Mouse (Mus musculus) liver, embryonic 16.5 days (tissue): ENCODE data around the gene Prr5l. TPM values are rescaled to one million over a fixed set of nuclear protein-coding genes. Genes with fewer than 3 reads are reported as not detected.

Experiments
- ATAC-seq: fragments of 200-750 bp; cut with Nextera tagmentation; 2 replicates; pipeline ENCODE4 v1.8.0; 2017; ENCODE audit warnings: low read depth, mild to moderate bottlenecking, moderate number of reproducible peaks, moderate library complexity
- H3K27ac ChIP-seq: fragments of 300-500 bp; sonication (generic); 2 replicates; pipeline ENCODE4 v1.5.1; 2014; ENCODE audit warnings: mild to moderate bottlenecking, low read length
- H3K27me3 ChIP-seq: fragments of 300-500 bp; sonication (generic); 2 replicates; pipeline ENCODE4 v1.6.1; 2014; ENCODE audit warnings: low read depth, low read length, mixed read lengths; ENCODE audit not compliant: control insufficient read depth, insufficient read depth
- H3K36me3 ChIP-seq: fragments of 300-500 bp; sonication (generic); 2 replicates; pipeline ENCODE4 v1.6.1; 2014; ENCODE audit warnings: mild to moderate bottlenecking; ENCODE audit not compliant: control insufficient read depth, insufficient read depth
- H3K4me1 ChIP-seq: fragments of 300-500 bp; sonication (generic); 2 replicates; pipeline ENCODE4 v1.6.1; 2014; ENCODE audit warnings: low read depth, low read length, mixed read lengths; ENCODE audit not compliant: control insufficient read depth
- H3K4me2 ChIP-seq: fragments of 300-500 bp; sonication (generic); 2 replicates; pipeline ENCODE4 v1.6.1; 2014; ENCODE audit warnings: low read depth, low read length, mixed read lengths
- H3K4me3 ChIP-seq: fragments of 300-500 bp; sonication (generic); 2 replicates; pipeline ENCODE4 v1.5.1; 2014; ENCODE audit warnings: low read depth, mild to moderate bottlenecking, low read length
- H3K9ac ChIP-seq: fragments of 300-500 bp; sonication (generic); 2 replicates; pipeline ENCODE4 v1.6.1; 2014; ENCODE audit warnings: low read depth, low read length
- H3K9me3 ChIP-seq: fragments of 300-500 bp; sonication (generic); replicated peaks from 2 replicates; pipeline ENCODE4 v1.6.1; 2016; ENCODE audit warnings: low read length; ENCODE audit not compliant: control insufficient read depth
- WGBS: fragments of 180-500 bp; shearing (Covaris S2); extraction: QIAGEN DNeasy Blood & Tissue Kit; methylation state at CpG from one replicate; pipeline ENCODE4 v1.1.7; 2014; ENCODE audit not compliant: insufficient replicate concordance; 5-methylcytosine and 5-hydroxymethylcytosine counted together
- polyA plus RNA-seq: library from polyadenylated mRNA; unstranded; fragments of >200 nt; fragmentation: Nextera tagmentation; extraction: Ambion mirVana; gene quantifications from 2 replicates; pipeline ENCODE4 v1.2.1, GENCODE M21; 2015

Gene Prr5l
- polyA plus RNA-seq, 1 experiment from 2014 or later: 5.4 TPM

DNA sequence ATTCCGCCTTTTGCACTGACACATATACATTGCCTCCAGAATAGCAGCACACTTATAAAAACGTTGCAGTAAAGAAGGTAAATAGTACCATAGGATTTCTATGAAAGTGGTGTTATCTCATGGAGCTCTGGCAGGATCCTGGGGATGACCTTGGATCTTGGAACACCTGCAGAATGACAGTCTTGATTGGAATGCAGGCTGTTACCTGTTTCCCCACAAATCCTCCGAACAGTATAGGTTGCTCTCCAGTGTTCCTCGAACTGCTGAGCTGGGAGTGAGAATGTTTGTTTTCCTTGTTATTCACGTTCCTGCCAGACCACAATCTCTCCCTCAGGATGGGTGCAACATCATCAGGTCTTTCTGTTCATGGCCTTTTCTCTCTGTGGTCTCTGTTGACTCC is 75.1 kb downstream of the Prr5l start:
- no peak overlapping the region for H3K9ac ChIP-seq
- H3K27me3 ChIP-seq: no peaks in the 10 kb centered on the region
- no peak overlapping the region for H3K27ac ChIP-seq
- H3K4me2 ChIP-seq: no peak overlapping the region
- no peak for ATAC-seq
- H3K9me3 ChIP-seq: no peaks in the 10 kb centered on the region
- H3K36me3 ChIP-seq: no peaks in the 10 kb centered on the region
- WGBS: 48% methylated on average over 5 of the region's 5 CpGs
- H3K4me1 ChIP-seq: no peaks in the 10 kb centered on the region
- H3K4me3 ChIP-seq: no peak overlapping the region

DNA sequence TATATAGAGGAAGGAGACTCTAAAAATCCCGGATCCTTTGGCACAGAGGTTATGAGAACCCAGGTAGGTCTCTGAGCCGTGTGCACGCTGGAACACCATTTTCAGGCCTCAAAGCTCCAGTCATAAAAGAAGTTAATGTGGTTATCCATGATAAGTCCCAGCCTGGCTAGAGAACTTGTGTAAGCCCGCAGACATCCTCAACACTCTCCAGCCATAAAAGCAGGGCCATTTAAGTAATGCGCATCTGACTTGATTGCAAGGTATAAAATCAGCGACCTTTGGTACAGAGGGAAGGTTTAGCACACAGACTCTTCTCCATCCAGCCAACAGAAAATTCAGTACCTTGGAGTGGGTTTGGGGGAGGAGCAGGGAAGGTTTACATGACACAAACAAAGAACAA is 80.6 kb downstream of the Prr5l start:
- no peaks in the 10 kb centered on the region for H3K4me1 ChIP-seq
- H3K27me3 ChIP-seq: peaks cover 11% of the 10 kb centered on the region
- H3K4me3 ChIP-seq: no peak overlapping the region
- no peak overlapping the region for H3K27ac ChIP-seq
- H3K9me3 ChIP-seq: no peaks in the 10 kb centered on the region
- no peak for ATAC-seq
- H3K4me2 ChIP-seq: no peak overlapping the region
- no peak overlapping the region for H3K9ac ChIP-seq
- 69% methylated on average over 6 of the region's 6 CpGs for WGBS
- no peaks in the 10 kb centered on the region for H3K36me3 ChIP-seq

DNA sequence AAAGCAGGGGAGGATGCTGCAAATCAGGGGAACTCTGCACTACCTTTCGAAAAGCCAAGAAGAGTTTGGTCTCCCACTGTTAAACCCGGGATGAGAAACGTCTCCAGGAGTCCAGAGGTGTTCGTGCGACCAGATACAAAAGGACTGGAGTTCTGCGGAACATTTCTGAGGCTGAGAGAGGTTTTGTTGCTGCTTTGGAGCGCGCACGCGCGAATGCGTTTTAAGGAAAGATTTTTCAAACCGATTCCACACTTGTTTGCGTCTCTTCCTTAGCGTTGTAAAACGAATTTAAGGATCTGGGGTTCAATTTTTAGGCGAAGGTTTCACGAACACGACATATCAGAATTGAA is 85.0 kb downstream of the Prr5l start:
- Histone ChIP-seq H3K4me2 (peak overlapping the region; percentile 70), H3K9ac (no peak overlapping the region), H3K27ac (no peak overlapping the region), H3K9me3 (no peaks in the 10 kb centered on the region), H3K4me3 (peak overlapping the region; percentile 59), H3K4me1 (peaks cover 3% of the 10 kb centered on the region), H3K27me3 (peaks cover 22% of the 10 kb centered on the region), H3K36me3 (no peaks in the 10 kb centered on the region)
- no peak for ATAC-seq
- WGBS: 2% methylated on average over 19 of the region's 19 CpGs

DNA sequence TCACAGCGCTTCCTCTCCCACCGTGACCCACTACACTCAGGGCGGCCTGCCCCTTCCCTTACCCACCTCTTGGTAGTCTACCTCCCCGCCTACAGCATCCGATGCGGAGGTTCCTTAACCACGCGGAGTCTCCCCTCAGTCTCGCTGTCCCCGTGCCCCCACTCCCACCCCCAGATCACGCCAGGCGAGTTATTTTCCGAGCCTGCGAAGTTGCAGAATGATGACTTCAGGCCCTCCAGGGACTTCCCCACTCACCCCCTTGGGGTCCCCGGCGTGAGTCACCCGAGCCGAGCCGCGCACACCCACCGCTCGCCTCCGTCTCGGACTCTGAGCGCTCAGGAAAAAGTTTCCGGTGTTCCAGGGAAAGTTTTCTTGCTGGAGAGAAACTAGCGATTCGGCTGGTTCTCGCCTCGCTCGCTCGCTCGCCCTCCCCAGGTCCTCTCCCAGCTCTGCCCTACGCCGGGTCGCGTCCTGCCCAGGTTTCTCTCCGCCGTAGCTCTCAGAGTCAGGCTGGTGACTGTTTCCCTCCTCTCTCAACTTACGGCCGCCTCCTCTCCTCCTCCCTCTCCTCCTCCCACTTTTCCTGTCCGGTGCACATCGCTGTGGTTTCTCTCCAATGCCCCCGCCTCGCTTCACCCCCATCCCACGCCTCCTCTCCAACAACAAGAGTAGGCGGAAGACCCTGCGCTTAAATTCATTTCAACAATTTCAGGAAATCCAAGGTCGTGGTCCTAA is 85.5 kb downstream of the Prr5l start:
- Histone ChIP-seq H3K9me3 (no peaks in the 10 kb centered on the region), H3K4me2 (peak overlapping the region; percentile 70), H3K9ac (peak overlapping the region; percentile 49), H3K4me1 (peaks cover 3% of the 10 kb centered on the region), H3K27me3 (peaks cover 22% of the 10 kb centered on the region), H3K36me3 (no peaks in the 10 kb centered on the region), H3K27ac (no peak overlapping the region), H3K4me3 (peak overlapping the region; percentile 59)
- WGBS: under 1% methylated on average over 49 of the region's 49 CpGs
- peak; percentile 64 for ATAC-seq

DNA sequence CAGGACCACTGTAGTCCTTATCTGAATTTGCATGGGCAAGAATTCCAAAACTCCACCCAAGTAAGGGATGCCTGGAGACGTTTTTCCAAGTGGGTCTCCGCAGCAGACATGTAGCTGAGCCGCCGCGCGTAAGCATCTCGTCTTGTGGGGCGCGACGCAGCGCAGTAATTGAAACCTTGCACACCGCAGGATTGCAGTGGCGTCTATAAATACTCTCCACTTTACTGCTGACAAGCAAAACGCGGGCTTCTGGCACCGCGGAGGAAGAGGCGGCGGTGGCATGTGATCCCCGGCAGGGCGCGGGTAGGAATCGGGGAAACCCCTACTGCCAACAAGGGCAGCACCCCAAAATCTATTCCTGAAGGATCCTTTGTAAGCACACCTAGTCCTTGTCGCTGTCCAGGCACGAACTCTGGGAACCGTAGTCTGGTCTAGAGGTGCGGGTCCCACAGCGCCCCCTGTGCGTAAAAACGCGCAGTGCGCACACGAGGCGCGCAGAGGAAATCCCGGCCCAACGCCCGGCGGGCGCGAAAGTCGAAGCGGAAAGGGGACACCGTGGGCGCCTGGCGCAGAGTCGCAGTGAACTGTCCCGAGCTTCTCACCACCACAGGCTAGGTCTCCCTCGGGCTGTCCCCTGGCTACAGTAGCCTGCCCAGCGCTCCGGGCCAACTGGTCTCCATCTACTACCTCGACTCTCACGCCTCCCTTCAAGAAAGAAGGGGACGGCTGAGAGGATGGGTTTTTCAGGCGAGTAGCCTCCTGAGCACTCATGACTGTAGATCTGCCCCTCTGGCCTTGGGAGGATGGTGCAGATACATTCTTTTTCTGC is 86.3 kb downstream of the Prr5l start:
- 2% methylated on average over 55 of the region's 55 CpGs for WGBS

DNA sequence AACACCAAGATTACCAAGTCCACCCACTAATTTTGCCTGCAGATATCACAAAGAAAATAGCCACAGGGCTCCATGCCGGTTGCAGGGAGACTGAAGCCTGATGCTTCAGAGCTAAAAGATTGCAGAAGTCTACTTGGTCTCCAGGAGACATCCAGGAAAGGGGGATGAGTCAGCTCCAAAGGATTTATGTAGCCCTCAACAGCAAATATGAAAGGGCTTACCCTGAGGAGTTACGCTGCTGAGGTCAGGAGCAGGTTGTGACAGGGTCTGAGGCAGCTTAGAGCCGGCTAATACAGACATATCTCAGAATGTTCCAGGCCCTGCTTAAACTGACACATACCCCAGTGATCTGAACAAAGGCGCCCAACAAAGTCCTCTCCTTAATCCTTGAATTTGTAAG is 90.7 kb downstream of the Prr5l start:
- Histone ChIP-seq H3K9ac (no peak overlapping the region), H3K4me1 (peaks cover 3% of the 10 kb centered on the region), H3K27me3 (peaks cover 10% of the 10 kb centered on the region), H3K9me3 (no peaks in the 10 kb centered on the region), H3K4me3 (no peak overlapping the region), H3K4me2 (no peak overlapping the region), H3K36me3 (no peaks in the 10 kb centered on the region), H3K27ac (no peak overlapping the region)
- ATAC-seq: no peak
- 65% methylated on average over 4 of the region's 4 CpGs for WGBS

More for the DNA sequence above, 86.3 kb downstream of the Prr5l start:
- H3K4me3 ChIP-seq: peak overlapping the region; percentile 59
- H3K27ac ChIP-seq: no peak overlapping the region
- peak overlapping the region; percentile 49; the same call in 1 of the 2 replicates for H3K9ac ChIP-seq
- H3K4me2 ChIP-seq: peak overlapping the region; percentile 70
- no peaks in the 10 kb centered on the region for H3K9me3 ChIP-seq
- H3K4me1 ChIP-seq: peaks cover 3% of the 10 kb centered on the region
- H3K27me3 ChIP-seq: peaks cover 22% of the 10 kb centered on the region
- ATAC-seq: peak; percentile 63
- no peaks in the 10 kb centered on the region for H3K36me3 ChIP-seq

DNA sequence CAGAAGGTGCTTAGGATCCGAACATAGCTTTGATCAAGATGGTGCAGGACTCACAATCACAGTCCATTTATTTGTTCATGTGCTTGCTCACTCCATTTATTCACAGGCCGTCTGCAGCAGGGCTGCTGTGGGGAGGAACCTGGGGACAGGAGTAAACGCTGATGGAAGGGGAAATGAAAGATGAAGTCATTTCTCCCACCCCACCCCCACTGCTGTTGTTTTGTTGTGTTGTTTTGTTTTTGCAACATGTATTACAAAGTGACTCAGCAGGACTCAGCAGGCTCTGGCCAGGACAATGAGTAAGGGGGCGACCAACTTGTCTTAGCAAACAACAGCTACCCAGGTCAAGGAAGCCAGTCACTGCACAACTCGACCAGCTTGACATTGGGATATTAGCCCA is 99.6 kb downstream of the Prr5l start:
- no peaks in the 10 kb centered on the region for H3K9me3 ChIP-seq
- 36% methylated on average over 5 of the region's 5 CpGs for WGBS
- no peak overlapping the region for H3K4me2 ChIP-seq
- no peaks in the 10 kb centered on the region for H3K36me3 ChIP-seq
- no peak overlapping the region for H3K27ac ChIP-seq
- no peaks in the 10 kb centered on the region for H3K27me3 ChIP-seq
- ATAC-seq: no peak
- no peak overlapping the region for H3K4me3 ChIP-seq
- no peaks in the 10 kb centered on the region; the same call in 1 of the 2 replicates for H3K4me1 ChIP-seq
- no peak overlapping the region for H3K9ac ChIP-seq

DNA sequence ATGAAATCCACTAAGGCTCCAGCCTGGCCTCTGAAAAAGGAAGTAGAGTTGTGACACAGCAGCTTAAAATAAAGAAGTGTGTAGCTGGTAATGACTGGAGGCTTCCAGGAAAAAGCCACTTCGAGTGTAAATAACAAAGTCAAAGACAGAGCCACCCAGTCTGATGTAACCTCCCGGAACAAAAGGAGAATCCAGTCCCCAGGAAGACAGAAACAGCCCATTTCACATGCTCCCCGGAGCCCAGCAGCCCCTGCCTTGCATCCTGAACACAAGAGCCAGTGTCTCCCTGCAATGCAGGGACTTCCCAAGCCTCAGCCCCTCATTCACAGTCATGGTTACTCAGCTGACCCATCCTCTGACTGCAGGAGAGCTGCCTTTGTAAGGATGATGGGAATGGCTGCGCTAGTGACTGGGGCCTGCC is 101.5 kb downstream of the Prr5l start:
- no peak overlapping the region for H3K4me2 ChIP-seq
- peak overlapping the region; percentile 29; the same call in 1 of the 2 replicates for H3K27ac ChIP-seq
- H3K9me3 ChIP-seq: no peaks in the 10 kb centered on the region
- 31% methylated on average over 4 of the region's 4 CpGs for WGBS
- H3K4me1 ChIP-seq: no peaks in the 10 kb centered on the region; the same call in 1 of the 2 replicates
- no peak overlapping the region for H3K4me3 ChIP-seq
- no peaks in the 10 kb centered on the region for H3K36me3 ChIP-seq
- 0 out of 2 replicates have a peak, but pooled peaks have one; percentile 24 for ATAC-seq
- H3K9ac ChIP-seq: no peak overlapping the region
- no peaks in the 10 kb centered on the region for H3K27me3 ChIP-seq

DNA sequence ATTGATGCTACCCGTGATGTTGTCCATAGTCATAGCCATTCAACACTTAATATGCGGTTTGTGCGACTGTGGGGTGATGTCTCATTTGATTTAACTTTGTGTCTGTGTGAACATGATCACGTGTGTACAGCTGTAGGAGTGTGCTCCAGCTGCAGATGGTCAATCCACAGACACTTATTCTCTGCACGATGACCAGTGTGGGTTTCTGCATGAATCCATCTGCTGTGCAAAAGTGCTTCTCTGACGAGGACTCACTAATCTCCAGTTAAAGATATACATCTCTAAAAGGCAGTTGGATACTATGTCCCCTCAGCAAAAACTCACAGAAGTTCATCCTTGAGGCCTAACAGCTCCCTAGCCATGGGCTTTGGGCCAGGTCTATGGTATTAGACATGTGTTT is 104.7 kb downstream of the Prr5l start:
- whole genome bisulfite sequencing: 69% methylated on average over 6 of the region's 6 CpGs
- H3K4me2 ChIP-seq: no peak overlapping the region
- H3K4me1 ChIP-seq: no peaks in the 10 kb centered on the region; the same call in 1 of the 2 replicates
- H3K9ac ChIP-seq: no peak overlapping the region
- H3K27me3 ChIP-seq: no peaks in the 10 kb centered on the region
- ATAC-seq: no peak
- no peak overlapping the region for H3K4me3 ChIP-seq
- H3K9me3 ChIP-seq: no peaks in the 10 kb centered on the region
- H3K36me3 ChIP-seq: no peaks in the 10 kb centered on the region
- no peak overlapping the region for H3K27ac ChIP-seq
